Mouse (Mus musculus) heart, adult 2 months (tissue): ENCODE results near the gene Lin7a. TPM values are rescaled to one million over a fixed set of nuclear protein-coding genes. Genes with fewer than 3 reads are reported as not detected.

Experiments
- DNase-seq, 2 experiments: peaks; one replicate each; pipeline ENCODE4 v3.0.0; 2021
- H3K27ac ChIP-seq: fragments of 200-600 bp; 2 replicates; pipeline ENCODE4 v1.8.1; 2022
- H3K27me3 ChIP-seq: fragments of 200-500 bp; 2 replicates; pipeline ENCODE4 v1.6.1; 2012; ENCODE audit warnings: mild to moderate bottlenecking, low read length, inconsistent platforms, mixed read lengths; ENCODE audit not compliant: control insufficient read depth, insufficient read depth
- H3K36me3 ChIP-seq: fragments of 200-500 bp; 2 replicates; pipeline ENCODE4 v1.6.1; 2012; ENCODE audit warnings: low read length, inconsistent platforms; ENCODE audit not compliant: control insufficient read depth, insufficient read depth
- H3K4me1 ChIP-seq: fragments of 200-500 bp; 2 replicates; pipeline ENCODE4 v1.6.1; 2011; ENCODE audit warnings: low read length; ENCODE audit not compliant: control insufficient read depth, insufficient read depth
- H3K4me3 ChIP-seq: fragments of 200-600 bp; 2 replicates; pipeline ENCODE4 v1.8.1; 2022
- H3K79me2 ChIP-seq: fragments of 200-500 bp; replicated peaks from 2 replicates; pipeline ENCODE4 v1.6.1; 2012; ENCODE audit warnings: mild to moderate bottlenecking, inconsistent platforms, low read length, moderate library complexity, mixed read lengths; ENCODE audit not compliant: control insufficient read depth, insufficient read depth
- H3K9ac ChIP-seq: fragments of 200-500 bp; 2 replicates; pipeline ENCODE4 v1.6.1; 2012; ENCODE audit warnings: low read depth, mild to moderate bottlenecking, control low read depth, inconsistent platforms, low read length, mixed read lengths
- CTCF ChIP-seq: fragments of 200-600 bp; IDR thresholded peaks from 2 replicates; pipeline ENCODE4 v1.8.1; 2022; ENCODE audit warnings: antibody characterized with exemption, mild to moderate bottlenecking, moderate library complexity
- EP300 ChIP-seq: fragments of 200-500 bp; IDR thresholded peaks from 2 replicates; pipeline ENCODE4 v1.6.1; 2011; ENCODE audit warnings: low read depth, low read length, control low read depth; ENCODE audit not compliant: insufficient read depth
- POLR2A ChIP-seq: fragments of 200-500 bp; IDR thresholded peaks from 2 replicates; pipeline ENCODE4 v1.6.1; 2011; ENCODE audit warnings: mild to moderate bottlenecking, low read depth, low read length, control low read depth; ENCODE audit not compliant: insufficient read depth
- WGBS: fragments of 180-500 bp; shearing (Covaris S2); methylation state at CpG from one replicate; pipeline ENCODE4 v1.1.7; 2018; 5-methylcytosine and 5-hydroxymethylcytosine counted together
- intact Hi-C: fragments of 180-260 bp; cut with DNase I; formaldehyde crosslinking; loops from one replicate; pipeline ENCODE4 v1.15.1; 2025
- polyA plus RNA-seq: library from polyadenylated mRNA; depleted of rRNA; stranded (reverse); fragments of >200 nt; gene quantifications from 2 replicates; pipeline ENCODE4 v1.2.3, GENCODE M21; 2012
- total RNA-seq, 2 experiments: library from RNA; stranded (reverse); gene quantifications; 2 replicates each; pipeline ENCODE4 v1.2.3; 2021

Lin7a gene
- total and polyA plus RNA-seq, 3 experiments: 0.35 to 1.7 (median 0.94) TPM

DNA sequence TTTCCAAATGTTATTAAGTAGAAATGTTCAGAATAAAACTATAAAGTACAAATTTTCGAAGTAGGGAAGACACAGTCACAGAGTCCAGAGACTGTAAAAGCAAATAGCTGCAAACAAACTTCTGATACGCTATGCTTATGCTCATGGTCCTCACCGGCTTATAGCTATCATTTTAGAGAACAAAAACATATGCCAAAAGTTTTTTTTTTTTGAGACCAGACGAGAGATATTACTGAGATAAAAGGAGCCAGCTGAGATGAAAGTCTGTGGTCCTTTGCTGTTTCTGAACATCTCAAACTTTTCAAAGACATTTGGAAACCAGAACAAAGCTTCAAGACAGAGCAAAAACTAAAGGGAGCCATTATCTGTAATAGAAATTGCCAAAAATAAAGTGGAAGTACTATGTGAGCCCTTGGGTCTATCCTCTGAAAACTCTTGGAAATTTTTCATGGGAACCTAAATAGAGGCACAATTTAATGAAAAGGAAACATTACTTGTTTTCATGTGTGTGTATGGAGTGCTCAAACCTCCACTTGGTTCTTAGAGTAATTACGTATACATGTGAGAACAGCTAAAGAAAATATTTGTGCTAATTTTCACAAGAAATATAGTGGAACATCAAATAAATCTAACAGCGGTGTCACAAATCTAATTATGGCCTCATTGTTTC lies 24.4 kb upstream of the Lin7a start:
- Histone ChIP-seq H3K4me1 (no peaks in the 10 kb centered on the region), H3K27ac (no peak overlapping the region), H3K27me3 (no peaks in the 10 kb centered on the region), H3K4me3 (no peak overlapping the region), H3K79me2 (no peaks in the 10 kb centered on the region), H3K36me3 (no peaks in the 10 kb centered on the region), H3K9ac (no peak overlapping the region)
- TF ChIP-seq POLR2A (no peak), CTCF (no peak), EP300 (no peak)
- no peak for DNase-seq
- intact Hi-C loops: no loop called here
- 77% methylated on average over 6 of the region's 6 CpGs for WGBS

DNA sequence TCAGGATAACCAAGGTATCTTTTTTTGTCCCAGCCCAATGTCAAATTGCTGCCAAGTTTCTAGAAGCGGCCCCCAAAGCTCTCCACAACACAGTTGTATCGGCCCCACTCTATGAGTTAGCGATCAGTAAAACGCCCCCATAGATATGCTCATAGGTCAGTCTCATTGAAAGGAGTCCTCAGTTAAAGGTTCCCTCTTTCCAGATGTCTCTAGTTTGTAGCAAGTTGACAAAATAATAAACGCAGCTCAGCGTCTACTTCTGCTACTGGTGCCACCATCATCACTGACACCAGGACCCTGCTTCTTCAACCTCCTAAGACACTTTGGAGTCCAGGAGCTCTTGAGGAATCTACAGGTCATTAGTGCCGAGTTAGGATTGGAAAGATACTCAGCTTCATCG lies 23.0 kb upstream of the Lin7a start:
- Histone ChIP-seq H3K4me1 (no peaks in the 10 kb centered on the region), H3K9ac (no peak overlapping the region), H3K27me3 (no peaks in the 10 kb centered on the region), H3K79me2 (no peaks in the 10 kb centered on the region), H3K4me3 (no peak overlapping the region), H3K27ac (no peak overlapping the region), H3K36me3 (no peaks in the 10 kb centered on the region)
- 85% methylated on average over 8 of the region's 8 CpGs for WGBS
- intact Hi-C loops: no loop called here
- no peak for TF ChIP-seq EP300
- no peak for TF ChIP-seq POLR2A
- TF ChIP-seq CTCF: no peak
- no peak for DNase-seq

DNA sequence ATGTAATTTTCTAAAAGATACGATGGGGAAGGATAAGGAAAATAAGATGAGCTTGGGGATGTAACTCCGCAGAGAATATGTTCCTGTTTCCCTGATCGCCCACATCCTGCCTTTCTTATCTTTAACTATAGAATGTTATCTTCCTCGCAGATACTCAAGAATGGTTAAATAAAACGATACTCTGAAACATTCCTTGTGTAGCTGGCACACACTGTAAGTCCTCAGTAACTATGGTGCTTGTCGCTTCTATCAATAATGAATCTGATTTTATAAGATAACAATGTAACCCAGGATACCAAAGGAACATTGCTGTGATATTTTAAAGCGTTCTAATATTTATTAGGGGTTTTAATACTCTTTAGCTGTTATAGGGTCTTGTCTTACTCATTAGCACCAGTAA lies 22.4 kb upstream of the Lin7a start:
- TF ChIP-seq EP300 (no peak), CTCF (no peak), POLR2A (no peak)
- 47% methylated on average over 7 of the region's 7 CpGs for WGBS
- intact Hi-C loops: no loop called here

DNA sequence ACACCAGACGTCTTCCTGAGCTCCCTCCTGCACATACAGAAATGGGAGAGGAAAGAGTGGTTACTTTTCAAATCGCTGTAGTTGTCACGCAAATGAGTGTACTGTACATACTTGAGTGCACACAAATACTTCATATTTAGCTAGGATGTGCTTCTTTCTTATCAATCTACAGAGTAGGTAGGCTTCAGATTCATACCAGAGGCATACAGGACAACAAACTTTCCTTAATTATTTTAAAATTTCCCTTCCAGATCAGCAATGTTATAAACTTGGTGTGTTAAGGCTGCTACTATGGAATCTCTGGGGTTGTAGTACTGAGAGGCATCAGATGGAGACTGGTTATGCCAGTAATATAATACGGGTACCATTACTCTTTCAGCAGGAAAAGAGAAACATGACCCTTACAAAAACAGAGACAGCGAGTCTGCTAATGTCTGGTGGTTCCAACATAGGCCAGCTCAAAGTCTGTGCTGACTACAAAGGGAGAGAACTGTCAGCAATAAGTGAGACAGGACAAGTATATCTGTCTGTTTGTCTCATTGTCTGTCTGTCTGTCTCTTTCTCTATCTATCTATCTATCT lies 21.8 kb upstream of the Lin7a start:
- no peaks in the 10 kb centered on the region for H3K79me2 ChIP-seq
- TF ChIP-seq CTCF (no peak), EP300 (no peak), POLR2A (no peak)
- no peak overlapping the region for H3K27ac ChIP-seq
- no peak for DNase-seq
- no peaks in the 10 kb centered on the region for H3K27me3 ChIP-seq
- no peak overlapping the region for H3K9ac ChIP-seq
- 66% methylated on average over 5 of the region's 5 CpGs for WGBS
- intact Hi-C loops: no loop called here
- no peaks in the 10 kb centered on the region for H3K36me3 ChIP-seq
- no peaks in the 10 kb centered on the region for H3K4me1 ChIP-seq
- no peak overlapping the region for H3K4me3 ChIP-seq

More for the DNA sequence above, 22.4 kb upstream of the Lin7a start:
- no peak for DNase-seq
- Histone ChIP-seq H3K4me1 (no peaks in the 10 kb centered on the region), H3K27ac (no peak overlapping the region), H3K27me3 (no peaks in the 10 kb centered on the region), H3K4me3 (no peak overlapping the region), H3K9ac (no peak overlapping the region), H3K79me2 (no peaks in the 10 kb centered on the region), H3K36me3 (no peaks in the 10 kb centered on the region)

DNA sequence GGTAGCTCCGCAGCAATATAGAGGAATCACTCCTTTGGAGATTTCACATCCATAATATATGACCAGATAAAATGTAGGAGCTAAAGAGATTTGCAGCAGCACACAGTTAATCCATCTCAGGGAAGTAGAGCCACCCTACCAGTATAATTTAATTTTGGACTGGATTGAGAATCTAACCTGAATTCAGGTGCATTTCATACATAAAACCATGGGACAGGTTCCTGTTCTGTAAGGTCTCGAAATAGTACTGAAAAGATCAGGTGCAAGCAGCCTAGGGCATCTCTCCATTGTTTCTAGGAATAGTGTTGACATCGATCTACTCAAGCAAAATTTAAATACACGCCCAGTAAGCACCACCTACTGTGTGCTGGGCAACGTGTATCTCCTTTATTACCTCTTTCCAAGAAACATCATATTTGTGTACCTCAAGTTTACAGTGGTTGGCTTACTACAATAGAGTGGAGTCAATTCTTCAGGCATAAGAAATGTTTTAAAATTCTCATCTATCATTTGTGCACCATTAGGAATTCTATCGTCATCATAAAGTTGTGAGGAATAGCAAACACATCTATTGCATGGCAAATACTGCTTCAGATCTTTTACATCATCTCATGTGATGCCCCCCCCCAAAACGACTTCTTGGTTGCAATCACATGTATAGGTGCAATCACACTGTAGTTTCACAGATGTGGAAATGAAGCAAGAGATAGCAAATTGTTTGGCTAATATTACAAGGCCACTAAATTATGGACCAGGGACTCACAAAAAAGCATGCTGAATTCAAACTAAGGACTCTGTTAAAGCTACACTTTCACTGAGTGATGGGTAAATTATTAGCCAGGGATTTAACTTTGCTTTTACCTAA lies 20.9 kb upstream of the Lin7a start:
- 65% methylated on average over 7 of the region's 7 CpGs for WGBS

More for the DNA sequence above, 20.9 kb upstream of the Lin7a start:
- no peak overlapping the region for H3K4me3 ChIP-seq
- no peak for DNase-seq
- intact Hi-C loops: no loop called here
- H3K4me1 ChIP-seq: no peaks in the 10 kb centered on the region
- TF ChIP-seq CTCF (no peak), POLR2A (no peak), EP300 (no peak)
- H3K79me2 ChIP-seq: no peaks in the 10 kb centered on the region
- H3K36me3 ChIP-seq: no peaks in the 10 kb centered on the region
- no peaks in the 10 kb centered on the region for H3K27me3 ChIP-seq
- H3K27ac ChIP-seq: no peak overlapping the region
- no peak overlapping the region for H3K9ac ChIP-seq
